Mouse (Mus musculus): ENCODE data around the gene Slc17a3. TPM values are rescaled to one million over a fixed set of nuclear protein-coding genes. Genes with fewer than 3 reads are reported as not detected.

Gene Slc17a3
- polyA plus RNA-seq, 1 experiment from 2014 or later, result 6.0 TPM

DNA sequence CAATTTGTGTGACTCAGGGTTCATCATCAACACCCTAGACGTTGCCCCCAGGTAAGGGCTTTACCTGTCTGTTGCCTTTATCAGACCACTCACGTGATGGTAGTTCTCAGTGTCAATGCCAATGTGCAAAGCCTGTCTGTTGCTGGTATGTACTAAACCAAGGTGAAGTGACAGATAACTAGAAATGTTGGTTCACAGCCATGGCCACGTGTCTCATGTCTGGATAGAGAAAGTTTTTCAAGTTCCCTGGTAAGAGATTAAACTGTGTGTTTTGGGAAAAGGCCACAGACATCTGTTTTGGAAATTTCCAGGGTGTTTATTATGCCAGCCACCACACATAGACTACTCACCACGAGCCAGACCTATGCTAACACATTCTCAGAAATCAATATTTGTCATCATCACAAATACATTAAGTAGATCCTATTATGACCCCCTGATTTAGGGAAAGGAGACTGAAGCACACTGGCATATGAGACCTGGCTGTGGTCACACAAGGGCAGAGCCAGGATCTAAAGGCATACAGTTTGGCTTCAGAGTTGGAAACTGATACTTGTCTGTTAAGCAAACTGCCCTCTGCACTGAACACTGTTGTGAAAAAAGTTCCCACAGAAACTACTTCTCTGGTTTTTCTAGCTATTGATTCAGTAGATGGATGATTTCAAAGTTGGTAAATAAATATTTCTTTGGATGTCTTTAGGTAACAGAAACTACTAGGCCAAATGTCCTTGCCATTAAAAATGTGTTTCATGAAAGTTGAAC is 18.9 kb upstream of the Slc17a3 start:
- no peaks in the 10 kb centered on the region for H3K27me3 ChIP-seq (ENCODE audit: insufficient read depth, low read length)
- no peak for TF ChIP-seq CTCF (IDR thresholded peaks at IDR 0.05; ENCODE audit: low read depth)
- no peak for TF ChIP-seq EP300 (IDR thresholded peaks at IDR 0.05; ENCODE audit: low read depth)
- no peak overlapping the region for H3K4me3 ChIP-seq (ENCODE audit: low read depth, low read length)
- peaks cover 5% of the 10 kb centered on the region; the same call in 1 of the 2 replicates for H3K4me1 ChIP-seq (ENCODE audit: insufficient read depth)
- peaks cover 7% of the 10 kb centered on the region; the same call in 1 of the 2 replicates for H3K36me3 ChIP-seq (replicated peaks; ENCODE audit: insufficient read depth, low read length)
- DNase-seq (no peak), ATAC-seq (peak; percentile 17; the same call in 1 of the 2 replicates)
- H3K9ac ChIP-seq (replicated peaks), result no peak overlapping the region
- H3K9me3 ChIP-seq (ENCODE audit: low read length), result no peaks in the 10 kb centered on the region
- no peak overlapping the region for H3K27ac ChIP-seq (ENCODE audit: low read depth)
- 62% methylated on average over 4 of the region's 4 CpGs for WGBS (ENCODE audit: insufficient replicate concordance)
- no peak overlapping the region for H3K4me2 ChIP-seq (ENCODE audit: low read depth, low read length)

DNA sequence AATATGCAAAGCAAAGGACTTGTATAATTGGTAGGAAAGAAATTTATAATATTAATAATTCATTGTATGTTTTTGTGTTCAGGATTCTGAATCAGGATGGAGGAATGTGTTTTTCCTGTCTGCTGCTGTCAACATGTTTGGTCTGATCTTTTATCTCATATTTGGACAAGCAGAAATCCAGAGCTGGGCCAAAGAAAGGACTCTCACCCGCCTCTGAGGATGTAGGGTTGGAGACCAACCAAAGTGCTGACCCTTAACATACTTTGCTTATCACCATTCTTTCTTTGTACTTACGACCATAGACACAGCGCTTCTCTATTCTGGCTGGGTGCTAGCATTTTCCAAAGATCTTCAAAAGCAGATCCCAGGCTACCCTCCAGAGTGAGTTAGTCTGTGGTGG is 17.0 kb upstream of the Slc17a3 start:
- no peak overlapping the region for H3K27ac ChIP-seq (ENCODE audit: low read depth)
- TF ChIP-seq EP300 (IDR thresholded peaks at IDR 0.05; ENCODE audit: low read depth) (no peak), CTCF (IDR thresholded peaks at IDR 0.05; ENCODE audit: low read depth) (no peak)
- H3K4me2 ChIP-seq (ENCODE audit: low read depth, low read length), result no peak overlapping the region
- H3K4me3 ChIP-seq (ENCODE audit: low read depth, low read length), result no peak overlapping the region
- no peak overlapping the region for H3K9ac ChIP-seq (replicated peaks)
- no peaks in the 10 kb centered on the region for H3K27me3 ChIP-seq (ENCODE audit: insufficient read depth, low read length)
- H3K9me3 ChIP-seq (ENCODE audit: low read length), result no peaks in the 10 kb centered on the region
- peaks cover 5% of the 10 kb centered on the region; the same call in 1 of the 2 replicates for H3K4me1 ChIP-seq (ENCODE audit: insufficient read depth)
- peaks cover 7% of the 10 kb centered on the region; the same call in 1 of the 2 replicates for H3K36me3 ChIP-seq (replicated peaks; ENCODE audit: insufficient read depth, low read length)
- no peak for DNase-seq
- 48% methylated on average over 3 of the region's 3 CpGs for WGBS (ENCODE audit: insufficient replicate concordance)
- no peak for ATAC-seq

DNA sequence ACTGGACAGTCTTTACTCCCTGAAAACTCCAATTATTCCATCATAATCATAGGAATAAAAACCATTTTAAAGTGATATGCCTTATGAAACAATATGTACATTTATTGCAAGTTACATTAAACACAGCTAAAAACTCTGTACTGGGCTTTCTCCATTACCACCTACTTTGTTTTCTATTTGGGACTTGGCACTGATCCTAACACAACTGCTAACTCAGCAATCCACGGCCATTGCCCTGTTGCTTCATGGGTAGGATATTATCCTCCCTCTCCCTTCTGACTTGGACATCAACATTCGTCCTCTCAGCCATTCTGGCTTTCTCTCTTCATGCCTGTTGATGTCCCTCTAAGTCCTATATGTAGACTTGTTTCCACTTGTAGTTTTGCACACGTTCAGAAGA is 12.6 kb upstream of the Slc17a3 start:
- Histone ChIP-seq H3K4me3 (ENCODE audit: low read depth, low read length) (no peak overlapping the region), H3K27me3 (ENCODE audit: insufficient read depth, low read length) (no peaks in the 10 kb centered on the region), H3K4me1 (ENCODE audit: insufficient read depth) (no peaks in the 10 kb centered on the region), H3K4me2 (ENCODE audit: low read depth, low read length) (no peak overlapping the region), H3K9me3 (ENCODE audit: low read length) (no peaks in the 10 kb centered on the region), H3K9ac (replicated peaks) (no peak overlapping the region), H3K36me3 (replicated peaks; ENCODE audit: insufficient read depth, low read length) (no peaks in the 10 kb centered on the region), H3K27ac (ENCODE audit: low read depth) (no peak overlapping the region)
- no peak for DNase-seq
- 50% methylated on average over 3 of the region's 3 CpGs for WGBS (ENCODE audit: insufficient replicate concordance)
- peak; percentile 64 for ATAC-seq
- TF ChIP-seq CTCF (IDR thresholded peaks at IDR 0.05; ENCODE audit: low read depth), result no peak
- no peak for TF ChIP-seq EP300 (IDR thresholded peaks at IDR 0.05; ENCODE audit: low read depth)

DNA sequence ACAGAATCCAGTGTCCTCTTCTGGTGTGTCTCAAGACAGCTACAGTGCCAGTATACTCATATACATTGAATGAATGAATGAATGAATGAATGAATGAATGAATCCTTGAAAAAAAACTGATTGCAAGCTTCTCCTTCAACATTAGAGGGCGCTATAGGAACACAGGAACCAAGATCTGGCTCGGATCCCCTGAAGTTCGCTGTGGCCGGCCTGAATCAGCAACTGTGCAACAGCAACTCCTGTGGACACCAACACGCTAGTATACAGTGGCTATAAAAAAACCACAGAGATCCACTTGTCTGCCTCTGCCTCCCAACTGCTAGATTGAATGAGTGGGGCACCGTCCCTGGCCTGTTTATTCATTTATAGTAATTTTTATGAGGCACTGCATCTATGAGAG is 6.2 kb upstream of the Slc17a3 start:
- Histone ChIP-seq H3K4me2 (ENCODE audit: low read depth, low read length) (no peak overlapping the region), H3K4me3 (ENCODE audit: low read depth, low read length) (no peak overlapping the region), H3K27ac (ENCODE audit: low read depth) (no peak overlapping the region), H3K4me1 (ENCODE audit: insufficient read depth) (no peaks in the 10 kb centered on the region), H3K9ac (replicated peaks) (no peak overlapping the region), H3K9me3 (ENCODE audit: low read length) (no peaks in the 10 kb centered on the region), H3K27me3 (ENCODE audit: insufficient read depth, low read length) (no peaks in the 10 kb centered on the region), H3K36me3 (replicated peaks; ENCODE audit: insufficient read depth, low read length) (no peaks in the 10 kb centered on the region)
- WGBS (ENCODE audit: insufficient replicate concordance), result 13% methylated on average over 6 of the region's 6 CpGs
- TF ChIP-seq CTCF (IDR thresholded peaks at IDR 0.05; ENCODE audit: low read depth) (peak; percentile 82), EP300 (IDR thresholded peaks at IDR 0.05; ENCODE audit: low read depth) (no peak)
- DNase-seq (peak; percentile 51), ATAC-seq (no peak)

DNA sequence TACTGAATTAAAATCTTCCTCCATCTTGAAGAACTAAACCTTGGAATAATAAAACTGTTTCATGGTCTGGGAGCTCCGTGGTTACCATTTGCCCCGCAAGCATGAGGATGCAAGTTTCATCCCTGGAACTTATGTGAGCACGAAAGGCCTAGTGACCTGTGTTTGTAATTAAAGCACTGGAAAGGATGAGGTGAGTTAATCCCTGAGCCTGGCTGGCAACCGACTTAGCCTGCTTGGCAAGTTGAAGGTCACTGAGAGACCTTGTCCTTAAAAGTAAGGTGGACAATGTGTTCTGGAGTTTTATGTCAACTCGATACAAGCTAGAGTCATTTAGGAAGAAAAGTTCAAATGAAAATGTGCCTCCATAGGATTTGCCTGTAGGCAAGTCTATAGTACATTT is 4.4 kb upstream of the Slc17a3 start:
- Histone ChIP-seq H3K36me3 (replicated peaks; ENCODE audit: insufficient read depth, low read length) (no peaks in the 10 kb centered on the region), H3K27me3 (ENCODE audit: insufficient read depth, low read length) (no peaks in the 10 kb centered on the region), H3K27ac (ENCODE audit: low read depth) (no peak overlapping the region), H3K4me3 (ENCODE audit: low read depth, low read length) (no peak overlapping the region), H3K4me1 (ENCODE audit: insufficient read depth) (no peaks in the 10 kb centered on the region), H3K9me3 (ENCODE audit: low read length) (no peaks in the 10 kb centered on the region), H3K9ac (replicated peaks) (no peak overlapping the region), H3K4me2 (ENCODE audit: low read depth, low read length) (no peak overlapping the region)
- ATAC-seq (no peak), DNase-seq (no peak)
- 87% methylated on average over 5 of the region's 5 CpGs for WGBS (ENCODE audit: insufficient replicate concordance)
- TF ChIP-seq CTCF (IDR thresholded peaks at IDR 0.05; ENCODE audit: low read depth), result no peak
- no peak for TF ChIP-seq EP300 (IDR thresholded peaks at IDR 0.05; ENCODE audit: low read depth)

DNA sequence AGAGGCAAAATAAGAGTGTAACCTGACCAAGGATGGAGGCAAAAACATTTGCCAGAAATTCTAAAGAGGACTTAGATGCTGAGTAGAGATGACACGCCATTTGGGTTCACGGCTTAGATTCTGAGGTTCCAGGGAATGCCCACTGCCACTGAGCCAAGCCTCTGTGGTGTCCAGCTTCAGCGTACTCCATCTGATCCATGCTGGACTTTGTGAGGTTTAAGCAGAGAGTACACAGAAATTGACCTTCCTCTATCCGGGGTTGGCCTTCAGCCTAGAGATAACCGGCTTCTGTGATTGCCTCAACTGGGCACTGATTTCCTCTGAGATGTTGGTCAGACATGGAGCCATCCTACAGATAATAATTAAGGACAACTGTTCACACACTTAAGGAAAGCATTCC is 2.6 kb upstream of the Slc17a3 start:
- Histone ChIP-seq H3K27ac (ENCODE audit: low read depth) (peak overlapping the region; percentile 56; the same call in 1 of the 2 replicates), H3K4me2 (ENCODE audit: low read depth, low read length) (0 out of 2 replicates have a peak overlapping the region, but pooled peaks have one; percentile 15), H3K9me3 (ENCODE audit: low read length) (no peaks in the 10 kb centered on the region), H3K4me3 (ENCODE audit: low read depth, low read length) (no peak overlapping the region), H3K36me3 (replicated peaks; ENCODE audit: insufficient read depth, low read length) (no peaks in the 10 kb centered on the region), H3K27me3 (ENCODE audit: insufficient read depth, low read length) (no peaks in the 10 kb centered on the region), H3K4me1 (ENCODE audit: insufficient read depth) (peaks cover 3% of the 10 kb centered on the region; the same call in 1 of the 2 replicates), H3K9ac (replicated peaks) (no peak overlapping the region)
- ATAC-seq (peak; percentile 95), DNase-seq (peak; percentile 35)
- TF ChIP-seq EP300 (IDR thresholded peaks at IDR 0.05; ENCODE audit: low read depth), result no peak
- no peak for TF ChIP-seq CTCF (IDR thresholded peaks at IDR 0.05; ENCODE audit: low read depth)
- 56% methylated on average over 5 of the region's 5 CpGs for WGBS (ENCODE audit: insufficient replicate concordance)
